Mouse (Mus musculus) heart, postnatal 0 days (tissue): Measurements from ENCODE around the gene Prpsap1.

Source experiments
- CTCF ChIP-seq: IDR thresholded peaks from 2 replicates; pipeline ENCODE4 v1.5.1; 2016; ENCODE audit warnings: antibody characterized with exemption, control low read depth, low read depth
- EP300 ChIP-seq: IDR thresholded peaks from 2 replicates; pipeline ENCODE4 v1.6.1; 2016; ENCODE audit warnings: antibody characterized with exemption, low read depth

DNA sequence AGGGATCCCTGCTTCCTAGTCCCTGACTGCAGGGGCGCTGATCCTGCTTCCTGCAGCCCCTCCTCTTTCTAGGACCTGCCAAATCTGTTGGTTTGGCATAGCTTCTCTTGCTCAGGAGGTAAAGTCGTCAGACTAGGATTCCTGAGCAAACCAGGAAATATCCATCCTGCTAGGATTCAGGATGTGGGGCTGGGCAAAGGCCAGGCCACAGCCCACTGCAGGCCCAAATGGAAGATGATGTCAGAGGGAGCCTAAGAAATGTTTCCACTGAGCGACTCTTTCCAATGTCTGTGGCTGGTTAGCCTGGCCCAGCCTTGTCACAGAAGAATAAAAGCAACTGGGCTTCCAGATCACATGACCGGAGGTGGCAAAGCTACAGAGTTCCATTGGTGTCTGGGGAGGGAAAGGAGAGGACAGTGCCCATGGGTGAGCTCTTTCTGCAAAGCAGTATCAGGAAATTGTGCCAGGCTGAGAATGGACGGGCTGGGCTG lies 29.7 kb upstream of the Prpsap1 start:
- no peak for TF ChIP-seq CTCF
- no peak for TF ChIP-seq EP300
